Mouse (Mus musculus) small intestine, adult 2 months (tissue): ENCODE results near the gene Limd1. TPM values are rescaled to one million over a fixed set of nuclear protein-coding genes. Genes with fewer than 3 reads are reported as not detected.

Experiments
- H3K27ac ChIP-seq: fragments of 200-500 bp; 2 replicates; pipeline ENCODE4 v1.5.1; 2012; ENCODE audit warnings: low read depth, low read length, control low read depth, inconsistent platforms; ENCODE audit not compliant: insufficient read depth
- H3K27me3 ChIP-seq: fragments of 200-500 bp; 2 replicates; pipeline ENCODE4 v1.6.1; 2012; ENCODE audit warnings: mild to moderate bottlenecking, moderate library complexity, low read length, inconsistent platforms; ENCODE audit not compliant: control insufficient read depth, insufficient read depth
- H3K36me3 ChIP-seq: fragments of 200-500 bp; 2 replicates; pipeline ENCODE4 v1.6.1; 2012; ENCODE audit warnings: mild to moderate bottlenecking, low read length, control low read depth, inconsistent platforms; ENCODE audit not compliant: control insufficient read depth, insufficient read depth
- H3K4me1 ChIP-seq: fragments of 200-500 bp; 2 replicates; pipeline ENCODE4 v1.6.1; 2012; ENCODE audit warnings: low read length, inconsistent platforms, mixed read lengths; ENCODE audit not compliant: control insufficient read depth, insufficient read depth, insufficient read length
- H3K4me3 ChIP-seq: fragments of 200-500 bp; 2 replicates; pipeline ENCODE4 v1.5.1; 2012; ENCODE audit warnings: low read depth, mild to moderate bottlenecking, control low read depth, inconsistent platforms, low read length, moderate library complexity
- CTCF ChIP-seq: fragments of 200-500 bp; IDR thresholded peaks from 2 replicates; pipeline ENCODE4 v1.5.1; 2012; ENCODE audit warnings: low read depth, mild to moderate bottlenecking, control low read depth, inconsistent platforms, low read length, moderate library complexity, mixed read lengths; ENCODE audit not compliant: insufficient replicate concordance, insufficient read length; ENCODE audit errors: extremely low read depth
- POLR2A ChIP-seq: fragments of 200-500 bp; IDR thresholded peaks from 2 replicates; pipeline ENCODE4 v1.6.1; 2012; ENCODE audit warnings: low read depth, mild to moderate bottlenecking, control low read depth, inconsistent platforms, low read length, moderate library complexity
- WGBS: fragments of 180-500 bp; shearing (Covaris S2); methylation state at CpG from one replicate; pipeline ENCODE4 v1.1.7; 2018; 5-methylcytosine and 5-hydroxymethylcytosine counted together
- polyA plus RNA-seq: library from polyadenylated mRNA; depleted of rRNA; stranded (reverse); fragments of >200 nt; gene quantifications from 2 replicates; pipeline ENCODE4 v1.2.3, GENCODE M21; 2012; rRNA removed

Gene Limd1
- polyA plus RNA-seq, 1 experiment, result 54.0 TPM

- 0 out of 2 replicates have a peak, but pooled peaks cover 3% of the 10 kb centered on the region for H3K36me3 ChIP-seq
- WGBS, result 100% methylated on average over 2 of the region's 2 CpGs
Measured at GRCm38 (mm10) chr9:123536613-123537012, 58.1 kb downstream of the Limd1 start.

DNA sequence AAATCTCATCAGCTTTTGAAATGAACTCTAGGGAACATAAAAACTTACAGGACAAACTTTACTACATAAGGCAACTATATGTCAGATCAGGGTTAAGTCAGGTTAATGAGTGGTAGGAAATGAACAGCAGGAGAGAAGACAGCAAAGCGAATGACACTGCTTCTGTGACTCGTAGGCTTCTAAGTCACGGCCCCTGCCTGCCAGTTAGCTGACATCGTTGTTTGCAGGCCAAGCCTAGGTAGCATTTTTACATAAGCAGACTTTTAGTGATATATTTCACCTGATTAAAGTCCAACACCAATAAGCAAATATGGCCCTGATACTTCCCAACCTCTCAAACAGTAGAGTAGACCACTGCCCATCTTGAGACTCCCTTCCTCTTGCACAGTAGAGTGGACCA lies 59.7 kb downstream of the Limd1 start:
- peaks cover 7% of the 10 kb centered on the region for H3K36me3 ChIP-seq
- 47% methylated on average over 4 of the region's 4 CpGs for WGBS
- no peak overlapping the region for H3K4me3 ChIP-seq
- H3K4me1 ChIP-seq, result no peaks in the 10 kb centered on the region
- TF ChIP-seq CTCF (no peak), POLR2A (no peak)
- no peak overlapping the region for H3K27ac ChIP-seq
- no peaks in the 10 kb centered on the region for H3K27me3 ChIP-seq

More at GRCm38 (mm10) chr9:123536613-123537012, 58.1 kb downstream of the Limd1 start:
- no peak for TF ChIP-seq POLR2A
- Histone ChIP-seq H3K27me3 (no peaks in the 10 kb centered on the region), H3K4me3 (no peak overlapping the region), H3K4me1 (peaks cover under 1% of the 10 kb centered on the region; the same call in 1 of the 2 replicates), H3K27ac (no peak overlapping the region)

DNA sequence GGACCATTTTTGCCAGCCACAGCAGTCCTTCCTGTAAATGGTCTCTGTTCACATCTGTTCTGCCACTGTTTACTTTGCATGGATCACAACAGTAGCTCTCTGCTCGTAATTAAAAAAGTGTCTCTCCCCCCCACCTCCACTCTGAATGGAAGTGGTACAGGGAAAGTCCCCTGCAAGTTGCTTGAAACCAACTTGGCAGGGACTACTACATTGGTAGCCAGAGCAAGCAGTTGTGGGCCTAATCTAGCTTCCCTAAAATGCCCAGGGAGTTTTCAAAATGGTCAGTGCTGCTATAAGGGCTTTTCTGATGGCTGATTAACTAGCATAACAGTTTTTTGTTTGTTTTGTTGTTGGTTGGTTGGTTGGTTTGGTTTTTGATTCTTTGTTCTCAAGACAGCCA lies 60.6 kb downstream of the Limd1 start:
- TF ChIP-seq POLR2A (no peak), CTCF (no peak)
- Histone ChIP-seq H3K4me3 (no peak overlapping the region), H3K27ac (no peak overlapping the region), H3K36me3 (peaks cover 9% of the 10 kb centered on the region), H3K27me3 (no peaks in the 10 kb centered on the region), H3K4me1 (no peaks in the 10 kb centered on the region)
- WGBS, result 23% methylated on average over 1 of the region's 1 CpGs

DNA sequence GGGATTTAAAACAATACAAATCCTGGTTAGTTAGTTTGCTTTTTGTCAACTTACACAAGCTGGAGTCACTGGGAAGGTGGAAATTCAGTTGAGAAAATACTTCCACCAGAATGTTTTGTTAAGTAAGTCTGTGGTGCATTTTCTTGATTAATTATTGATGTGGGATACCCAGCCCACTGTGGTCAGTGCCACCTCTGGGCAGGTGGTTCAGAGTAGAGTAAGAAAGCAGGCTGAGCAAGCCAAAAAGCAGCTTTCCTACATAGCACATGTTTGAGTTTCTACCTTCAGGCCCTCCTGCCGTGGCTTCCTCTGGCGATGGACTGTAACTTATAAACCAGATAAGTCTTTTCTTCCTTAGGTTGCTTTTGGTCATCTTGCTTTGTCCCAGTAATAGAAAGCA lies 61.3 kb downstream of the Limd1 start:
- no peak overlapping the region for H3K4me3 ChIP-seq
- TF ChIP-seq POLR2A (no peak), CTCF (no peak)
- no peaks in the 10 kb centered on the region for H3K4me1 ChIP-seq
- no peaks in the 10 kb centered on the region for H3K27me3 ChIP-seq
- WGBS, result 77% methylated on average over 2 of the region's 2 CpGs
- no peak overlapping the region for H3K27ac ChIP-seq
- peaks cover 9% of the 10 kb centered on the region for H3K36me3 ChIP-seq

- H3K36me3 ChIP-seq, result peaks cover 53% of the 10 kb centered on the region
- WGBS, result 88% methylated on average over 3 of the region's 3 CpGs
Measured at GRCm38 (mm10) chr9:123554599-123554998, 76.1 kb downstream of the Limd1 start.

More at GRCm38 (mm10) chr9:123554599-123554998, 76.1 kb downstream of the Limd1 start:
- H3K4me1 ChIP-seq, result no peaks in the 10 kb centered on the region
- TF ChIP-seq POLR2A (no peak), CTCF (no peak)
- no peak overlapping the region for H3K27ac ChIP-seq
- no peaks in the 10 kb centered on the region for H3K27me3 ChIP-seq
- H3K4me3 ChIP-seq, result no peak overlapping the region

Other genes with a start within 250 kb of the Limd1 start
- 21.7 and 44.7 TPM in 2 replicates for gene Tmem158, start 217.9 kb upstream of the Limd1 start, polyA plus RNA-seq
- 217 and 259 TPM in 2 replicates for gene Lars2, start 111.8 kb upstream of the Limd1 start, polyA plus RNA-seq
- 1.6 and 3.2 TPM in 2 replicates for gene Sacm1l, start 51.1 kb downstream of the Limd1 start, polyA plus RNA-seq
- 0.44 and 0.72 TPM in 2 replicates for gene Slc6a20b, start 153.9 kb downstream of the Limd1 start, polyA plus RNA-seq
- gene Ccr9, start 199.7 kb downstream of the Limd1 start, polyA plus RNA-seq, result 3.7 and 7.1 TPM in 2 replicates
- gene Slc6a20a, start 200.2 kb downstream of the Limd1 start, polyA plus RNA-seq, result 120 and 187 TPM in 2 replicates
- 0.32 and 0.43 TPM in 2 replicates for gene Lztfl1, start 239.0 kb downstream of the Limd1 start, polyA plus RNA-seq